In genomic region chr8:119356631-119357030, GRCm38 (mm10) we compare ENCODE assay signal across 7 mouse cellular contexts. TPM values are rescaled to one million over a fixed set of nuclear protein-coding genes. Genes with fewer than 3 reads are reported as not detected.
DNase-seq lines count a peak whose midpoint lies in the region; ATAC-seq and TF ChIP-seq lines count a peak whose summit lies in the region.
"Not testable (repeated sequence)": the region's sequence is repeated elsewhere in the genome, so short reads cannot be mapped to it uniquely, and the experiment has no call there.

No protein-coding gene starts in this region.

- not testable (repeated sequence) for ATAC-seq in heart, postnatal 0 days (ENCODE audit: insufficient read depth, low read depth); lung, postnatal 0 days; stomach, postnatal 0 days (ENCODE audit: low FRiP score, low TSS enrichment)

- H3K9ac ChIP-seq in ES-Bruce4 (ENCODE audit: low read depth, poor library complexity, severe bottlenecking); heart, postnatal 0 days (replicated peaks; ENCODE audit: low read depth, low read length); lung, postnatal 0 days (replicated peaks; ENCODE audit: low read depth); stomach, postnatal 0 days (ENCODE audit: low read length): not testable (repeated sequence)

- DNase-seq in adrenal gland, postnatal 14 days = peak; percentile 29
- peak; percentile 22 for DNase-seq in embryo, embryonic 10.5 days (ENCODE audit: low spot score)
- not testable (repeated sequence) for DNase-seq in heart, postnatal 0 days (ENCODE audit: low spot score); lung, postnatal 0 days (ENCODE audit: low spot score); stomach, postnatal 0 days (ENCODE audit: low spot score)
- DNase-seq in limb, embryonic 10.5 days (ENCODE audit: low spot score) = peak; percentile 41

- TF ChIP-seq EP300 in ES-Bruce4 (IDR thresholded peaks at IDR 0.05; ENCODE audit: insufficient read depth, low read depth, low read length); heart, postnatal 0 days (IDR thresholded peaks at IDR 0.05; ENCODE audit: low read depth); lung, postnatal 0 days (IDR thresholded peaks at IDR 0.05); stomach, postnatal 0 days (optimal IDR thresholded peaks at IDR 0.05): not testable (repeated sequence)

- not testable (repeated sequence) for H3K27ac ChIP-seq in ES-Bruce4 (ENCODE audit: insufficient read depth, low read length); heart, postnatal 0 days (ENCODE audit: low read depth); limb, embryonic 10.5 days; lung, postnatal 0 days (ENCODE audit: low read length); stomach, postnatal 0 days (replicated peaks)

- not testable (repeated sequence) for H3K4me3 ChIP-seq in ES-Bruce4 (ENCODE audit: low read depth, low read length); heart, postnatal 0 days (ENCODE audit: low read depth, low read length); limb, embryonic 10.5 days; lung, postnatal 0 days (ENCODE audit: low read depth, low read length); stomach, postnatal 0 days (ENCODE audit: low read depth, low read length)

- H3K4me1 ChIP-seq in ES-Bruce4 (ENCODE audit: control insufficient read depth, insufficient read depth, low read length); heart, postnatal 0 days (ENCODE audit: control insufficient read depth, insufficient read depth); lung, postnatal 0 days (ENCODE audit: insufficient read depth, low read depth, low read length); stomach, postnatal 0 days (replicated peaks; ENCODE audit: control insufficient read depth, insufficient read depth): not testable (repeated sequence)
- peaks cover 13% of the 10 kb centered on the region for H3K4me1 ChIP-seq in limb, embryonic 10.5 days

- H3K27me3 ChIP-seq in ES-Bruce4 (ENCODE audit: control insufficient read depth, insufficient read depth, low read length, poor library complexity, severe bottlenecking); heart, postnatal 0 days (ENCODE audit: control insufficient read depth, insufficient read depth, low read length); limb, embryonic 10.5 days (ENCODE audit: low read depth, poor library complexity, severe bottlenecking); lung, postnatal 0 days (replicated peaks; ENCODE audit: insufficient read depth, low read length); stomach, postnatal 0 days (ENCODE audit: control insufficient read depth, insufficient read depth, low read length): not testable (repeated sequence)

- peak; percentile 52 for TF ChIP-seq CTCF in ES-Bruce4 (IDR thresholded peaks at IDR 0.05; ENCODE audit: low read depth, low read length)
- TF ChIP-seq CTCF in heart, postnatal 0 days (IDR thresholded peaks at IDR 0.05; ENCODE audit: low read depth) = 0 out of 2 replicates have a peak, but pooled peaks have one; percentile 26
- TF ChIP-seq CTCF in lung, postnatal 0 days (IDR thresholded peaks at IDR 0.05) = peak; percentile 62
- peak; percentile 64 for TF ChIP-seq CTCF in stomach, postnatal 0 days (IDR thresholded peaks at IDR 0.05; ENCODE audit: low read depth)

- not testable (repeated sequence) for H3K9me3 ChIP-seq in ES-Bruce4 (replicated peaks; ENCODE audit: control insufficient read depth, insufficient read depth, low read length, poor library complexity, severe bottlenecking); heart, postnatal 0 days (replicated peaks; ENCODE audit: control insufficient read depth, low read length); limb, embryonic 10.5 days (replicated peaks); lung, postnatal 0 days (ENCODE audit: low read length); stomach, postnatal 0 days (ENCODE audit: control insufficient read depth, low read length)

- H3K36me3 ChIP-seq in ES-Bruce4 (ENCODE audit: control insufficient read depth, insufficient read depth, low read length, poor library complexity, severe bottlenecking); heart, postnatal 0 days (replicated peaks; ENCODE audit: control insufficient read depth, insufficient read depth, low read length); limb, embryonic 10.5 days; lung, postnatal 0 days (ENCODE audit: insufficient read depth, low read length); stomach, postnatal 0 days (ENCODE audit: control insufficient read depth, insufficient read depth, low read length): not testable (repeated sequence)

- not testable (repeated sequence) for H3K4me2 ChIP-seq in heart, postnatal 0 days (ENCODE audit: low read depth, low read length); lung, postnatal 0 days (replicated peaks; ENCODE audit: low read depth, low read length); stomach, postnatal 0 days (replicated peaks; ENCODE audit: low read depth)

- TF ChIP-seq POLR2A in ES-Bruce4 (IDR thresholded peaks at IDR 0.05; ENCODE audit: insufficient read depth, low read length) = not testable (repeated sequence)

- 56% methylated on average over 5 of the region's 5 CpGs for WGBS in heart, postnatal 0 days
- WGBS in limb, embryonic 10.5 days = 74% methylated on average over 5 of the region's 5 CpGs
- WGBS in lung, postnatal 0 days = 66% methylated on average over 5 of the region's 5 CpGs
- 62% methylated on average over 5 of the region's 5 CpGs for WGBS in stomach, postnatal 0 days

RNA-seq across cellular contexts. Expression of gene Hsbp1, which starts 12.3 kb away (rescaled TPM):
- polyA plus RNA-seq in ES-Bruce4 (2011; ENCODE audit: insufficient read depth, insufficient read length, low read depth, missing spikeins) = 140 and 152 TPM in 2 replicates
- total RNA-seq in adrenal gland, postnatal 14 days (2021) = 160 and 163 TPM in 2 replicates
- 131 and 134 TPM in 2 replicates for total RNA-seq in heart, postnatal 0 days (2014; rRNA removed; ENCODE audit: low replicate concordance)
- polyA plus RNA-seq in heart, postnatal 0 days (2015; fragmentation: Nextera tagmentation; extraction: Ambion mirVana) = 328 and 340 TPM in 2 replicates
- 217 and 241 TPM in 2 replicates for polyA plus RNA-seq in limb, embryonic 10.5 days (2016; fragmentation: Nextera tagmentation; extraction: Ambion mirVana)
- polyA plus RNA-seq in lung, postnatal 0 days (2015; fragmentation: Nextera tagmentation; extraction: Ambion mirVana) = 313 and 315 TPM in 2 replicates
- polyA plus RNA-seq in stomach, postnatal 0 days (2015; fragmentation: Nextera tagmentation; extraction: Ambion mirVana) = 245 and 246 TPM in 2 replicates

RNA-seq across cellular contexts. Expression of gene Mlycd, which starts 38.0 kb away (rescaled TPM):
- 6.9 and 7.4 TPM in 2 replicates for polyA plus RNA-seq in ES-Bruce4 (2011; ENCODE audit: insufficient read depth, insufficient read length, low read depth, missing spikeins)
- total RNA-seq in adrenal gland, postnatal 14 days (2021) = 58.0 and 66.5 TPM in 2 replicates
- total RNA-seq in heart, postnatal 0 days (2014; rRNA removed; ENCODE audit: low replicate concordance) = 72.2 and 109 TPM in 2 replicates
- 75.1 and 77.5 TPM in 2 replicates for polyA plus RNA-seq in heart, postnatal 0 days (2015; fragmentation: Nextera tagmentation; extraction: Ambion mirVana)
- 6.3 and 6.7 TPM in 2 replicates for polyA plus RNA-seq in limb, embryonic 10.5 days (2016; fragmentation: Nextera tagmentation; extraction: Ambion mirVana)
- polyA plus RNA-seq in lung, postnatal 0 days (2015; fragmentation: Nextera tagmentation; extraction: Ambion mirVana) = 18.3 and 19.1 TPM in 2 replicates
- polyA plus RNA-seq in stomach, postnatal 0 days (2015; fragmentation: Nextera tagmentation; extraction: Ambion mirVana) = 22.0 and 24.0 TPM in 2 replicates
